Mouse (Mus musculus): ENCODE measurements around the gene Otol1. TPM values are rescaled to one million over a fixed set of nuclear protein-coding genes. Genes with fewer than 3 reads are reported as not detected.

Otol1 gene
- not detected in 2 replicates for total RNA-seq (2017)

DNA sequence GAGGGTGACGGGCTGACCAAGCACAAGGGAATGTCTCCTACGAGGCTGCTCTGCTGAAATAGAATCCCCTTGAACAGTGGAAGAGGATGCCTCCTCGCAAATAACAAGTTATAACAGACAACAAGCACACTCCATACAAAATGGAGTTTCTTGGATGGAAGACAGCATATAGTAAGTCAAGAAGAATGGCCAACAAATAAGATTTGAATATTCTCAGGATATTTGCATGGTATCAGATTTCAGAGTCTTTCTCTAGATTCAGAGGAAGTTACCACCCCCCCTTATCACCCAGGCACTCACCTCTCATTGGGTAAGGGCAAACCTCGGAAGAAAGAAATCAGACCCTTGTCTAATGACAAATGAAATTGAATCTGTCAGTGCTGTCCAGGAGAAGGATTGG is at the start of gene Otol1:
Gene Otol1 (plus strand): TSS at position 301 of the 400 bp plus-strand sequence.
- ATAC-seq (ENCODE audit: extremely low read depth, insufficient number of reproducible peaks, low FRiP score, poor library complexity, severe bottlenecking), result no peak

DNA sequence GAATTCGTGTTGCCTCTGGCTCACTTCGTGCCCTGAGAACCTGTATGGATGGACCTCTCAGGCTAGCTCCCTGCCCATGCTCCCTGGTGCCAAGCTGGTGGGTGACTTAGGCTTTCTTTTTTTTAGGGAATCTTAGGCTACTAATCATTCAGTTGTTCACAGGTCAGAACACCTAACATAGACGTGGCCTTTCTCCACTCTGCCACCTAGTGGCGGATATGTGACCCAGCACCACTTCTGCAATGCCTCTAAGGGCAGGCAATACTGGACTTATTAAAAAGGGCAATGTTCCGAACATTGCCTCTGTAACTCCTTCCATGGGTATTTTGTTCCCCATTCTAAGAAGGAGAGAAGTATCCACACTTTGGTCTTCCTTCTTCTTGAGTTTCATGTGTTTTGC is 45.2 kb upstream of the Otol1 start:
- ATAC-seq (ENCODE audit: extremely low read depth, insufficient number of reproducible peaks, low FRiP score, poor library complexity, severe bottlenecking), result no peak

DNA sequence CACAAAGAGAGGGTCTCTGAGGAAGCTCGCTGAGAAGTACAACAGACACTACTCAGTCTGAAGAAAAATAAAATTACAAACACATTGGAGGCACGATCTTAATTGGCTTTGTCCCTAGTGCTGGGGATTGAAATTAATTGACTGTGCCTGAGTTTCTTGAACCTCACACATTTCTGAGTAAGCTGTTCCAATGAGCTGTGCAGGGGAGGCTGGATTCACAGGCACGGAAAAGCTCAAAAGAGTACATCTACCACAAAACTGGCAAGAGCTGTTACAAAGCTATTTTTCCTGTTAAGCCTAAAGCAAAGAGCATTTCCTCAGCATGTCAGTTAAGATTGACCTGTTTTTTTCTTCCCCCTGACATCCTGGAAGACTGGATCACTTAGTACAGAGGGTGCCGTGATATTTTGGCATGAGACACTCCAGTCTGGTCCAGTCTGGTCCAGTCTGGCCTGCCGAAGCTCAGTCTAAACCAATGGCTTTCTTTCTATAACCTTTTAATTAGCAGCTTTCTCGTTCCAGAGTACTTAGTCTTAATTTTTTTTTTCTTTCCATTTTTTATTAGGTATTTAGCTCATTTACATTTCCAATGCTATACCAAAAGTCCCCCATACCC is 35.8 kb upstream of the Otol1 start:
- ATAC-seq (ENCODE audit: extremely low read depth, insufficient number of reproducible peaks, low FRiP score, poor library complexity, severe bottlenecking), result no peak

DNA sequence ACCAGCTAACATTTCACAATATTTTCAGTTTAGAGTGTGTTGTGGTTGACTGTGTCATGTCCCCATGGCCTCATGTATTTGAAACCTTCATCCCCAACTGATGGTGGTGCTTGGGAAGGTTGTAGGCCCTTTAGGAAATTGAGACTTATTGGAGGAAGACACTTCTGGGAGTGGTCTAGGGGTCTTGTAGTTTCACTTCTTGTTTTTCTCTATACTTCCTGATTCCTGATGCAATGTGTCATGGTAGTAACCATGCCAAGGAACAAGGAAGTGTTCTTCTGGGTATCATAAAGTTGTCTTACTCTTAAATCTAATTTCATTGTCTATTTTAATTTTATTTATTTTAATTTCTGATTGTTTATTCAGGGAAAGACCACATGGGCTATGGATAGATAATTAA is 29.3 kb upstream of the Otol1 start:
- ATAC-seq (ENCODE audit: extremely low read depth, insufficient number of reproducible peaks, low FRiP score, poor library complexity, severe bottlenecking), result no peak

DNA sequence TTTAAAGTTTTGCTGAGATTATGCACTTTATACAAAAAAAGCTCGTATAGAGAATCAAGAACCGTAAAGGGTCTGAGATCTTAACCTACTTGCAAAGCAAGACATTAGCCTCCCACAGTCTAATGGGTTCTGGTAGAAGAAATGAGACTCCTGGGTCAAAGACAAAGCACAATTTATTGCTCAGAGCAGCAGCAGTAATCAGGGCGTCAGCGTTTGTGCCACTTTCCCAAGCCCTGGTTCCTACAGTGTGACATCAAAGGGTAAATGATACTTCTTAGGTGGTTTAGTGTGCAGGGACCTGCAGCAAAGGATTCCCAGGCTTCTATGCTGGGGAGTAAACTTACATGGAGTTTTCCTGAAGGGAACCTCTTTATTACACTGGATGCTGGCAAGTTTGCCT is 13.6 kb upstream of the Otol1 start:
- no peak for ATAC-seq (ENCODE audit: extremely low read depth, insufficient number of reproducible peaks, low FRiP score, poor library complexity, severe bottlenecking)

DNA sequence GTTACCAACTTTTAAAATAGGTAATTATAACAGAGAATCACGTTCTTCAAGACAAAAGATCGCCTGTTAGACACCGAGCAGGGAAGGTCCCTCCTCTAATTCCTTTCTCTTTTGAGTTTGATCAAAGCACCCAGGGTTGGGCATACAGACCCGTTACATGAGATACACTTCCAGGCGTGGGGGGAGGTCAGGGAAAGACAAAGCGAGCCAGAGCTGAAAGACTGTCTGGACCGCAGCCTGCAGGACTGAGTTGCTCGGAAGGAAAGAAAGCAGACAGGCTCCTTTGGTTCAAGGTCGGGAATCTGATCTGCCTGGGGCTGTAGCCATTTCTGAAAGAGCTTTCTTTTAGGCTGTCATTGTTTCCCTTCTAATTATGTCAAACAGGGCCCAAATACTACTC is 5.9 kb upstream of the Otol1 start:
- no peak for ATAC-seq (ENCODE audit: extremely low read depth, insufficient number of reproducible peaks, low FRiP score, poor library complexity, severe bottlenecking)

DNA sequence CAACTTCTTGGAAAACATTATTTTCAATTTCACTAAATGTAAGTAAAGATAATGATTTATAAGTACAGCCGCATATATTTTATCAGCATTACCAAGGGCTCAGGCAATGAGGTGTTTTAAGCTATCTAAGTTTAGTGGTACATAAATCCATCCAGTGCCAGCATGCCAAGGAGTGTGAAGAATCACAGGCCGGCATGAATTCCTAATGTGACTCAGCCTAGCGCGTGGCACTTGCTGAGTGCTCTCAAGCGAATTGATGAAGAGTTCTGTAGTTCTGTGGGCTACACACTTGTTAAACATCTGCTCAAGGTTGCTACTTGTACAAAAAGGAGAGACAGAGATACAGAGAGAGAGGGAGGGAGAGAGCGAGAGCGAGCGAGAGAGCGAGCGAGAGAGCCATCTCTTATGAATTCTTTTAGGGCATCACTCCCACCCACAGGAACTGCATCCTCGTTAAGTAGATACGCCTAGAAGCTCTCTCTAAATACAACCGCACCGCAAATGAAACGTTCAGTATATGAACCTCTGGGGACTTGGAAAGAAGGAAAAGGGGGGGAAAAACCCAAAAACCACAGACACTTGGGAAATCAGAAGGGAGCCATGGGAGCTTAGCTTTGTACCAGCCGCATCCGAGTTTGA is 4.2 kb upstream of the Otol1 start:
- no peak for ATAC-seq (ENCODE audit: extremely low read depth, insufficient number of reproducible peaks, low FRiP score, poor library complexity, severe bottlenecking)

DNA sequence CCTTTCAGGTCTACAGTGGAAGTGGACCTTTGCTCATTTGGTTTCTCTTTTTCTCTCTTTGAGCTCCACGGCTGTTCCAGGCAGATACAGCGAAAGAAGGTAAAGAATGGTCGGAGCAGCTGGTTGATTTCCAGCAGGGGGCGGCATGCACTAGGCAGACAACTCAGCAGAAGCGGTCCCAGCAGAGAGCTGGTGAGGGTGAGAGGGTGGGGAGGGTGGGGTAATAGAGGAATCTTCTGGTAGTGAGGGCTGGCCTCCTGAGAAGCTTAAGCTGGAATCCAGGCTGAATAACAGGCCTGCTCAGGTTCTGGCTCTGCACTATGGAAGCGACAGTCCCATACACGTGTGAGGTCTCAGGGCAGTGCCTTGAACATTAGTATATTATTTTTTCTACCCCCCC is 3.5 kb upstream of the Otol1 start:
- no peak for ATAC-seq (ENCODE audit: extremely low read depth, insufficient number of reproducible peaks, low FRiP score, poor library complexity, severe bottlenecking)

DNA sequence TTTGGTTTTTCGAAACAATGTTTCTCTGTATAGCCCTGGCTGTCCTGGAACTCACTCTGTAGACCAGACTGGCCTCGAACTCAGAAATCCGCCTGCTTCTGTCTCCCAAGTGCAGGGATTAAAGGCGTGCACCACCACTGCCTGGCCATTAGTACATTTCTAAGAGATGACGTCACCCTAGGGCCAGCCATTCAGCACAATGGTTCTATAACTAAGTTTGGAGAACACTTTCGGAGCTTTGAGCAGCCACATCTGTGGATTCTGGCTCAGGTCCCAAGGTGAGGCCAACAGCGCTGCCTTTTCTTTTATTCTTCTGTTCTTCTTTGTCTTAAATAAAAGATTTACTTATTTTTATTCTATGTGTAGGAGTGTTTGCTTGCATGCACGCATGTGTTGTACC is 3.0 kb upstream of the Otol1 start:
- ATAC-seq (ENCODE audit: extremely low read depth, insufficient number of reproducible peaks, low FRiP score, poor library complexity, severe bottlenecking), result no peak

DNA sequence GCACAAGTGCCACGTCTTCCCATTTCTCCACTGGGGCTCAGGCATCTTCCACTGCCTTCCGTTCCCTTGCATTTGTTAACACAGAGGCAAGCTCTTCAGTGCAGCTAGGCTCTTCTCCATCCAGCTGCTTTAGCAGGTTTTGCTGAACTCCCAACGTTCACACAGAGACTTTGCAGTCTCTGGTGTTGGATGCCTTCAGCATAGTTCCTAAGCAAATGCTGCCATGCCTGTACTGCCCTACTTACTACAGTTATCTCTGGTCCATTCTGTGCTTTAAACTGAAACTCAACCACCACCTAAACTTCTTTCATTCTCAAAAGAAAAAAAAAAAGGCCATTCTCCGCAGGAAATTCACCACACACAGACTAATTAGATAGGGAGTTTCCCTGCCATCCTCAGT is 5.2 kb downstream of the Otol1 start:
- no peak for ATAC-seq (ENCODE audit: extremely low read depth, insufficient number of reproducible peaks, low FRiP score, poor library complexity, severe bottlenecking)

DNA sequence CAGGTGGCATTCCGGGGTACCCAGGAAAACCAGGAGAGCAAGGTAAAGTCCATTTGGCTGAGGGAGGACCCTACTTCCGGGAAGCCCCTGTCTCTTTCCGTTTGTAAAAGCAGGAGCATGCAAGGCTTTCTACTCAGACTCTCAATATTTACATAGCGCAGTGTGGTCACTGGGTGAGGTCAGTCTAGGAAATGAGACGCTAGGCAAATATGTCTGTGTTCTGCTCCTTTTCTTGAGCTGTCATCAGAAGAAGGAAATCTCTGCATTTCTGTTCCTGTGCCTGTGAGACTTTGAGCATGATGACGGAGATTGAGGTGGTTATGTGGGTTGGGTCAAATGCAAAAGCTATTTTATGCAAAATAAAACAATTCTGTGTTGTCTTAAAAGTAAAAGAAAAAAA is 19.2 kb downstream of the Otol1 start:
- no peak for ATAC-seq (ENCODE audit: extremely low read depth, insufficient number of reproducible peaks, low FRiP score, poor library complexity, severe bottlenecking)

DNA sequence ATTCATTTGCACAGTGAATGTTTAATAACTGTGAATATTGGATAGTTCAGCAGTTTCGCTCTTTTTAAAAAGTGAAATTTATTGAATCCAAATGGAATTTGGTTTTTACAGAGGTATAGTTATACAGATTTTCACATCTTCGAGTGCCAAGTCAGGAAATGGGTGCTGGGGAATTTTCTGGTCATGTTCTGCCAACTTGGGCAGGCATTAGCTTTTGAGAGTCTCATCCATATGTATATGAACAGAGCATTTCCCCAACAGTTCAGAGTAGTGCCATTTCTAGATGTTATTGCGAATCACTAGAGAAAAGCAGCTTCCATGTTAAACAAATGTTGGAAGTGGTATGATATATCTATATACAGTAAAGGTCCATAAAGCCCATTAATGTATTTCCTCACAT is 21.8 kb downstream of the Otol1 start:
- ATAC-seq (ENCODE audit: extremely low read depth, insufficient number of reproducible peaks, low FRiP score, poor library complexity, severe bottlenecking), result no peak

DNA sequence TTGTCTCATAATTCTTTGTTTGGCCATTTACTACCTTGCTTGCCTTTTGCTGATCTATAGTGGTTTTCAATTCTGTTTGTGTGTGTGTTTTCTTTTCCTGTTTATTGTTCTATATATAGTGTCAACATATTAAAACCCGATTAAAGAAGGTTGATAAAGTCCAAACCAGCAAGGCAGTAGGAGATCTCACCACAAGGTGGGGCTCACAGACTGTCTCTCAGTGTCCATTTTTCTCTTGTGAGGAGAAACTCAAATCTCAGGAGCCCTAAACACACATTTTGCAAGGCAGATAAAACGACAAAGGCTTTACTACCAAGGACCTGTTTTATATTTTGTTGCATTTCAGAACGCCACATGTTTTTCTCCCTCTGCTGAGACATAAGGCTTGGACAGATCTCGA is 28.2 kb downstream of the Otol1 start:
- no peak for ATAC-seq (ENCODE audit: extremely low read depth, insufficient number of reproducible peaks, low FRiP score, poor library complexity, severe bottlenecking)

Other genes with a start within 250 kb of the Otol1 start
- gene Sptssb, start 147.7 kb upstream of the Otol1 start, total RNA-seq (2017), result 1.2 TPM in 1 of 2 replicates, not detected in the other